Mouse (Mus musculus) adrenal gland, postnatal 14 days (tissue): ENCODE data around the gene Lrrc58. TPM values are rescaled to one million over a fixed set of nuclear protein-coding genes. Genes with fewer than 3 reads are reported as not detected.

ENCODE experiments used
- DNase-seq: peaks from one replicate; pipeline ENCODE4 v3.0.0; 2021; ENCODE audit warnings: mixed read lengths
- total RNA-seq: library from RNA; stranded (reverse); gene quantifications from 2 replicates; pipeline ENCODE4 v1.2.3, GENCODE M21; 2021

Lrrc58 gene
- total RNA-seq, 1 experiment from 2014 or later, result 253 TPM

GRCm38 (mm10) chr16:37868506-37869469 lies 599 bp downstream of the Lrrc58 start:
- peak; percentile 69 for DNase-seq

GRCm38 (mm10) chr16:37869470-37870231 lies 1.5 kb downstream of the Lrrc58 start:
- no peak for DNase-seq

DNA sequence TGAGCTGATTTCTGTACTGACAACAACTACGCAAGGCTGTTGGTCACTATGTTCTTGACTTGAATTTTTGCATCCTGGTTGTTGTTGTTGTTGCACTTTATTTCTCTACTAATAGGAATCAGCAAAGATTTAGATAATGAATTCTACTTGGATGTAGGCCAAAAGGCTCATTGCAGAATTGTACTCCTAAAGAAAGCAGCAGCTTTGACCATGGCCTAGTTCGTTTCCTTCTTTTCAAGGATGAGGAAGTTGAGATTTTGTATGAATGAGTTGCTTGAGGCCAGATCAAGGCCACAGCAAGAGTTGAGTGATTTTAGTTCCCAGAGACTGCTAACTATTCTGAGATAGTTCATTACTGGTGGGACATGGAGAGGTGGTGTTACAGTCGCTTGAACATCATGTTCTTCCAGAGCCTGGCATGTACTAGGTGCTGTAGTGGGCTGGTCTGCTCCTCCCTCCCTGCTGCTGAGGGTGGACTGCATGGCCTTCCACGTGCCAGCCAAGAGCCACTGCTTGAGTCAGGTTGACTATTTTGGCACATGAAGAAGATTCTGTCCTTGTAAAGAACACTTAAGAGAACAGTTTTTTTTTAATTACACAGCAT lies 3.0 kb downstream of the Lrrc58 start:
- DNase-seq, result peak; percentile 79

- no peak for DNase-seq
Observed at GRCm38 (mm10) chr16:37874501-37875235, 6.5 kb downstream of the Lrrc58 start.

DNA sequence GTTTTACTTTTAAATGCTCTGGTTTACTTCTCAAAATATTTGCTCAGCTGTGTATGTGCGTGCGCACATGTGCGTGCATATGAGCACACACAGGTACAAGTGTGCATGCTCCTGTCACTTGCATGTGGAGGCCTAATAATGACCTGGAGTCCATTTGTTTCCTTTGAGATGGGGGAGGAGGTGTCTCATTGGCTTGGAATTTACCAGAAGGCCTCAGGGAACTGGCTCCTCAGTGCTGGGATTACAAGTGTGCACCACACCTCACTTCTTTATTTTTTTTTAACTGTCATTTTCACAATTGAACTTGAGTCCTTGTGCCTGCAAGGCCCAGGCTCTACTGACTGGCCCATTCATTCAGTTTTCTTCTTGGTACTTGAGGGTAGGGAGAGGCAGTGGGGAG lies 9.2 kb downstream of the Lrrc58 start:
- DNase-seq, result no peak

GRCm38 (mm10) chr16:37878951-37879505 lies 10.8 kb downstream of the Lrrc58 start:
- no peak for DNase-seq

DNA sequence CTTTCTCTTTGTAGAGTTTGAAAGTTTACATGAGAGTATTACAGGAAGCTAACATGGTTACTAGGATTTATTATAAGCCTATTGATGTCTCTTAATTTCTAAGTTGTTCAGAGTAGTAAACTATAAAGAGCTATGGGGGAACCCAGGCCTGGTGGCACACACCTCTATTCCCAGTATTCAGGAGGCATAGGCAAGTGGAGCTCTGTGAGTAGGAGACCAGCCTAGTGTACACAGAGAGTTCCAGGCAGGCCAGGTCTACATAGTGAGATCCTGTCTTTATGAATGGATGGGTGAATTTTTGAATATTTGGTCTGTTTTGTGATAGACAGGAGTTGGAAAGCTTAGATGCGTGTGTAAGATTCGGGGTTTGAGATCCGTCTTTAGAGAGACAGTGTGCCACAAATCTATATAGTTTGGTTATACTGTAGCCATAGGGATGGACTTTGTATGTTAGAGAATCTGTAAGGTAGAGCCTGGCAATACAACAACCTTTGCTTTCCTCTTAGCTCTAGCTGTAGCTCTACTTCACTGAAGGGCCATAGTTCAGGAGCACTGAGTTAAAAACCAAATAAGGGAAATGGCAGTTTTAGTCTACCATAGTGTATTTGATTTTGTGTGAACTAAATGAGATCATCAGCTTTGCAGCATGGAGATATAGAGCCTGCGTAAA lies 11.7 kb downstream of the Lrrc58 start:
- DNase-seq, result no peak

GRCm38 (mm10) chr16:37881168-37881567 lies 13.0 kb downstream of the Lrrc58 start:
- DNase-seq, result peak; percentile 66

GRCm38 (mm10) chr16:37888986-37889385 lies 20.8 kb downstream of the Lrrc58 start:
- DNase-seq, result no peak

DNA sequence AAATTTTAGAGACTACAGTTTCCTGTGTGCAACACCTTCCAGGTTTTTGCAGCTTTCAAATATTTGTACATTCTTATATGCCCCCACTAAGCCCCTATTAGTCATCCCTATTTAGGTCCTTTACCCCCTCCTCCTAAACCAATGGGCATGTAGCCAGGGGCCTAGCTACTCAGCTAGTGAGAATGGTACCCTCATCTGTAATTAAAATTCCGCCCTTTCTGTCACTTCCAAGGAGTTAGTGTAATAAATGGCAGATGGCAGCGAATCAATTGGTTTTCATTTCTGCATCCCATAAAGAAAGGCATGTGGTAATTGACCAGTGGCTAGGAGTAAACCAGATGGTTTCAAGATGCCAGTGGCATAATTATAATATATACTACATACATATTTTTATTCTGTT lies 24.5 kb downstream of the Lrrc58 start:
- DNase-seq, result no peak

DNA sequence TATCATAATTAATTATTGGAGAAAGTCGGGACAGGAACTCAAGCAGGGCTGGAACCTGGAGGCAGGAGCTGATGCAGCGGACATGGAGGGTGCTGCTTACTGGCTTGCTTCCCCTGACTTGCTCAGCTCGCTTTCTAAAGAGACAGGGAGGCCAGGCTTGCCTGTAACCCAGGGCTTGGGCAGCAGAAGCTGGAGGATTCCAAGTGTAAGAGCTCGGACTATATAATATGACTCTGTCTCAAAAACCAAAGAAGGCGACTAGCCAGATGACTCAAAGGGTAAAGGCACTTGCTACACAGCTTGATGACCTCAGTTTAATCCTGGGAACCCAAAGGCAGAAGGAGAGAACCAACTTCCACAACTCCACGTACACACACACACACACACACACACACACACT lies 25.2 kb downstream of the Lrrc58 start:
- no peak for DNase-seq

DNA sequence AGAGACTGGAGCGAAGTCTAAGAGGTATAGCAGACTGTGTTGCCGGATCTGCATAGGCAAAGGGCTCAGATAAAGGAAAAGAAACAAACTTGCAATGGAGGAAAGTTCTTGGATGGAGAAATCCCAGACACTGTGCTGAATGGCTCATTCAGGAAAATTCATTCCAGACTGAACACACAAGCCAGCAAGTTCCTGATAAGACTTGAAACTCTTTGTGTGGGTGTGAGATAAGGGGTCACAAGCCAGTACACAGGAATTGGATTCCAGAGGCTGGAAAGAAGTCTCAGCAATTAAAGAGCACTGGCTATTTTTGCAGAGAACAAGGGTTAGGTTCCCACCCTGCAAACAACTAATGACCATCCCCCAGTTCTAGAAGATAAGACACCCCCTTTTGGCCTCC lies 25.8 kb downstream of the Lrrc58 start:
- DNase-seq, result no peak

- DNase-seq, result no peak
Observed at GRCm38 (mm10) chr16:37898790-37899189, 30.6 kb downstream of the Lrrc58 start.

DNA sequence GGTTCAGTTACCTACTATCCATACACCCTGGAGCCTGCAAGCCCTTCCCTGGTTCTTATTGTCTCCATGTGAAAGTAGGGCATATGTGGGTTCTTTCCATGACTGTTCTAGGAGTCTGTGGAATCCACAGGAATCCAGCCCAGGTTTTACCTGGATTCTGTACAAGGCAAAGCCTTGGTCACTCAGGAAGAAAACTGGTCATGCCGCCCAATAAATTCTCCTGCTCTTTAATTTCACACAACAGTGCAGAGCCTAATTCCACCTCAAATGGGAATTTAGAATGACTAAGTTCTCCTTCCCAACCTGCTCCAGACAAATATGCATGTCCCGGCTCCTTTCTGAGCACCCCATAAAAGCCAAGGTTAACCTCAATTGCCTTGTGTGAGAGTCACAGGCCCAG lies 31.2 kb downstream of the Lrrc58 start:
- peak; percentile 51 for DNase-seq

- DNase-seq, result no peak
Observed at GRCm38 (mm10) chr16:37901318-37901717, 33.1 kb downstream of the Lrrc58 start.

DNA sequence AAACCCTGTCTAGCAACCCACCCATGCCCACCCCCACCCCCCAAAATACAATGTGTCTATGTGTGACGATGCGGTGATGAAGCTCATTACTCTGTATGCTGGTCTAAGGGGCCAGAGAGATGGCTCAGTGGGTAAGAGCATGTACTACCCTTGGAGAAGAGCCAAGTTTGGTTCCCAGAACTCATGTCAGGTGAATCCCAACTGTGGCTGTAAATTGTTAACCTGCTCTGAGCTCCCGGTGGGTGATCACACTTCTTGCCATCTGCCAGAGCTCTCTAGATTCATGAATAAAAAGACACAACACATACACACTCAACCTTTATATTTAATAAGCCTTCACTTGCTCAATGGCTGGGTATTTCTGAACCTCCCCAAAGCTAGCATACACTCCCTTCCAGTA lies 38.3 kb downstream of the Lrrc58 start:
- no peak for DNase-seq

GRCm38 (mm10) chr16:37911086-37911485 lies 42.9 kb downstream of the Lrrc58 start:
- no peak for DNase-seq

GRCm38 (mm10) chr16:37916138-37916817 lies 48.1 kb downstream of the Lrrc58 start, which contains the start of gene Gpr156:
Gene Gpr156, plus strand, starts transcription at chr16:37916496.
- peak; percentile 78 for DNase-seq

DNA sequence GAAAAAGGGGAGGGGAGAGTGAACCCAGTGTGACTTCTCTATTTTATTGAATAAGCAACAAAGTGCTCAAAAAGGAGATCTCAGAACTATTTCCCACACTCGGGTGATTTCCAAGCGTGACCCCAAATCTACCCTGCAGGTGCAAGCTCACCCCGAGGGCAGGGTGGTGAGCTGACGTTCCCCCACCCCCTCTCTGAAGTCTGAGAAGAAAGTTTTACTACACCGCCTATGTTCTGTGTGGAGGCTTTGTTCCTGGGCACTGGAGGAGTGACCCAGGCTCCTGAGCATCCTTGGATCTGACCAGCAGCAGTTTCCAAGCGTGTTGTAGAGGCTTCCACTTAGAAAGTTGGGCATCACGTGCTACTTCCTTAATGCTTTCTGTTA lies 48.6 kb downstream of the Lrrc58 start:
- DNase-seq, result no peak

DNA sequence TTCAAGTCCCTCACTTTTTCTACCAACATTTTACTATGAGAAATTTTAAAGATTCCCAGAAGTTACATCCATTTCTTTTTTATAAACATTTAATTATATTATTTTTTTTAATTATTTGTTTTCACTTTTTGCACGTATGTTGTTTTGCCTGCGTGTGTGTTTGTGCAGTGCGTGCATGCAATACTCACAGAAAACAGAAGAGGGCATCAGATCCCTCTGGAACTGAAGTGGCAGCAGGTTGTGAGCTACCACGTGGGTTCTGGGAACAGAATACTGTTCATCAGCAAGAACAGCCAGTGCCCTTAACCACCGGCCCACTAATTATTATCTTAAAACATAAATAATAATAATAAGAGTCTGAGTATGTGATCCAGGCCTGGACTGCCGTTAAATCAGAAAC lies 50.8 kb downstream of the Lrrc58 start:
- no peak for DNase-seq
